Mouse (Mus musculus) midbrain, embryonic 14.5 days (tissue): ENCODE measurements around the gene Rnf123. TPM values are rescaled to one million over a fixed set of nuclear protein-coding genes. Genes with fewer than 3 reads are reported as not detected.

ENCODE experiments used
- ATAC-seq: fragments of 200-750 bp; cut with Nextera tagmentation; 2 replicates; pipeline ENCODE4 v1.8.0; 2017; ENCODE audit warnings: moderate number of reproducible peaks, moderate library complexity; ENCODE audit not compliant: low FRiP score, low TSS enrichment
- DNase-seq: peaks from one replicate; pipeline ENCODE4 v3.0.0-alpha.2; 2015
- H3K27ac ChIP-seq: fragments of 300-500 bp; sonication (generic); replicated peaks from 2 replicates; pipeline ENCODE4 v1.5.1; 2014; ENCODE audit warnings: mild to moderate bottlenecking, low read depth, low read length, moderate library complexity
- H3K27me3 ChIP-seq: fragments of 300-500 bp; sonication (generic); 2 replicates; pipeline ENCODE4 v1.6.1; 2014; ENCODE audit warnings: low read length, control low read depth, mixed read lengths; ENCODE audit not compliant: control insufficient read depth, insufficient read depth
- H3K36me3 ChIP-seq: fragments of 300-500 bp; sonication (generic); 2 replicates; pipeline ENCODE4 v1.6.1; 2014; ENCODE audit warnings: low read length, control low read depth; ENCODE audit not compliant: control insufficient read depth, insufficient read depth
- H3K4me1 ChIP-seq: fragments of 300-500 bp; sonication (generic); 2 replicates; pipeline ENCODE4 v1.6.1; 2014; ENCODE audit warnings: mild to moderate bottlenecking, antibody characterized with exemption, low read length, control low read depth; ENCODE audit not compliant: control insufficient read depth, insufficient read depth
- H3K4me2 ChIP-seq: fragments of 300-500 bp; sonication (generic); 2 replicates; pipeline ENCODE4 v1.6.1; 2014; ENCODE audit warnings: mild to moderate bottlenecking, low read length, moderate library complexity
- H3K4me3 ChIP-seq: fragments of 300-500 bp; sonication (generic); replicated peaks from 2 replicates; pipeline ENCODE4 v1.5.1; 2014; ENCODE audit warnings: low read depth, low read length
- H3K9ac ChIP-seq: fragments of 300-500 bp; sonication (generic); replicated peaks from 2 replicates; pipeline ENCODE4 v1.6.1; 2014; ENCODE audit warnings: mild to moderate bottlenecking, low read length, moderate library complexity
- H3K9me3 ChIP-seq: fragments of 300-500 bp; sonication (generic); 2 replicates; pipeline ENCODE4 v1.6.1; 2016; ENCODE audit warnings: low read length, control low read depth, mixed read lengths; ENCODE audit not compliant: control insufficient read depth
- WGBS: fragments of 180-500 bp; shearing (Covaris S2); extraction: QIAGEN DNeasy Blood & Tissue Kit; methylation state at CpG from one replicate; pipeline ENCODE4 v1.1.7; 2014; 5-methylcytosine and 5-hydroxymethylcytosine counted together
- polyA plus RNA-seq: library from polyadenylated mRNA; unstranded; fragments of >200 nt; fragmentation: Nextera tagmentation; extraction: Ambion mirVana; gene quantifications from 2 replicates; pipeline ENCODE4 v1.2.1, GENCODE M21; 2014

The Rnf123 gene
- polyA plus RNA-seq, 1 experiment from 2014 or later: 54.8 TPM

- no peaks in the 10 kb centered on the region for H3K9me3 ChIP-seq
- peak overlapping the region; percentile 67; the same call in 1 of the 2 replicates for H3K27ac ChIP-seq
- peak; percentile 9; the same call in 1 of the 2 replicates for ATAC-seq
- DNase-seq: peak; percentile 31
- H3K4me1 ChIP-seq: peaks cover 11% of the 10 kb centered on the region; the same call in 1 of the 2 replicates
- H3K27me3 ChIP-seq: no peaks in the 10 kb centered on the region
- peaks cover 54% of the 10 kb centered on the region for H3K36me3 ChIP-seq
- peak overlapping the region; percentile 70; the same call in 1 of the 2 replicates for H3K9ac ChIP-seq
- peak overlapping the region; percentile 53 for H3K4me3 ChIP-seq
- WGBS: under 1% methylated on average over 16 of the region's 16 CpGs
- H3K4me2 ChIP-seq: peak overlapping the region; percentile 90
Measured at GRCm38 (mm10) chr9:108094998-108095411, 11.9 kb upstream of the Rnf123 start.

DNA sequence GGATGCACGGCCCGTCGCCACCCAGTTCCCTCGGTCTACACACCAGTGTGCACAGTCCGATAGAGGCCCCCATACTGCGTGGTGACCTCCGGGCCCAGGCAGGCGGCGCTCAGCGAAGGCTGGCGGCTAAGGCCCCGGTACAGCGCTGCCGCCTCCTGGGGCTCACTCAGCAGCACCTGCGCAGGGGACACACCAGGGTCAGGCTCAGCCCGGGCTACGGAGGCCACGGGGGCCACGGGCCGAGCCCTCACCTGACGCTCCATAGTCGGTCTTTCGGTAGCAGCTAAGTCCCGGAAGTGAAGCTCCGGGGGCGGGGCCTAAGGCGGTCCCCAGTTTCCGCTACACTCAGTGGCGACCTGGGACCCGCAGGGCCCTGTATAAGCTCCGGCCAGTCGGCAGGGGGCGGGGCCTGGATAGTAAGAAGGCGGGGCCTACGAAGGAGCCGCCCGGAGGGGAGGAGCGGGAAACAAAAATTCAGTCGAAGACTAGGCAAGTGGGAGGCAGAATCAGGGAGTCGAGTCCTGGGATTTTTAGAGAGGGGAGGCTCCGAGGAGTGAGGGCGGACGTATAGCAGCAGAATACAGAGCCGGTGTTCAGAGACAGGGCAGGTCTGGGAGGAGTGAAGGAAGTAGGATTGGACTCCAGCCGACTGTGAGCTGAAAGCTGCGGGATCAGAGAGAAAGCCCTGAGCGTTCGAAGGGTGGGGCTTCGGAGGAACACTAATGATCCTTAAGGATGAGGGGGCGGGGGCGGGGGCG, 11.2 kb upstream of the Rnf123 start, which contains the start of gene Apeh:
Gene Apeh (minus strand): TSS at position 423 of the 758 bp plus-strand sequence.
- WGBS: under 1% methylated on average over 52 of the region's 52 CpGs
- peak within 1 kb of the TSS; percentile 67 for H3K27ac ChIP-seq

GRCm38 (mm10) chr9:108093586-108093985, 10.4 kb upstream of the Rnf123 start:
- no peaks in the 10 kb centered on the region for H3K9me3 ChIP-seq
- peak overlapping the region; percentile 67 for H3K27ac ChIP-seq
- no peaks in the 10 kb centered on the region for H3K27me3 ChIP-seq
- peaks cover 54% of the 10 kb centered on the region for H3K36me3 ChIP-seq
- peak overlapping the region; percentile 70 for H3K9ac ChIP-seq
- peak overlapping the region; percentile 90 for H3K4me2 ChIP-seq
- ATAC-seq: no peak
- peaks cover 11% of the 10 kb centered on the region; the same call in 1 of the 2 replicates for H3K4me1 ChIP-seq
- DNase-seq: no peak
- peak overlapping the region; percentile 53 for H3K4me3 ChIP-seq
- WGBS: 75% methylated on average over 10 of the region's 10 CpGs

More for the DNA sequence above, 11.2 kb upstream of the Rnf123 start, which contains the start of gene Apeh:
- H3K4me3 ChIP-seq: peak within 1 kb of the TSS; percentile 53
- peak within 1 kb of the TSS; percentile 70 for H3K9ac ChIP-seq
- H3K27me3 ChIP-seq: no peaks in the 10 kb centered on the region
- H3K9me3 ChIP-seq: no peaks in the 10 kb centered on the region
- peaks cover 11% of the 10 kb centered on the region; the same call in 1 of the 2 replicates for H3K4me1 ChIP-seq
- ATAC-seq: peak; percentile 92
- H3K36me3 ChIP-seq: peaks cover 54% of the 10 kb centered on the region
- H3K4me2 ChIP-seq: peak within 1 kb of the TSS; percentile 90
- DNase-seq: peak; percentile 93

DNA sequence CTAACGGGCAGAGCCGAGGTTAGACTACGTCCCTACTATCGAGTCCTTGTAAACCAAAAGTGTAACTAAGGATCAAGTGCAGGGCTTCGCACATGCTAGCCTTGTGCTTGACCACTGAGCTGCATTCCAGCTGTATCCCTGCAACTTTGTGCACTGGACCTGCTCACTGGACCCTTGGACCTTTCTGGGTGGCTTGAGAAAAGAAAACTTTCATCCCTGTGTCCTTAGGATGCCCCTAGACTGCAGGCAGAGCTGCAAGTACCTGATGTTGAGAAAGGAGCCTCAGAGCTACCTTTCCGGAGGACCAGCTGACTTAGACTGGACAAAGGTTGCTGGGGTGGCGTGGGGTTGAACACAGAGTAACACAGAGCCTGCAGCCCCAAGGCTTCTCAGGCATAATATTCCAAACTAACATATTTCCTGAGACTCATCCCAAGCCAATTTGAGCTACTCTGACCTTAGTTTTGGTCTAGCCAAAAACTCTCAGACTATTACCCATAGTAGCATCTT, 7.5 kb upstream of the Rnf123 start:
- Histone ChIP-seq H3K36me3 (peaks cover 73% of the 10 kb centered on the region), H3K27me3 (no peaks in the 10 kb centered on the region), H3K27ac (no peak overlapping the region), H3K9ac (no peak overlapping the region), H3K4me1 (peaks cover 11% of the 10 kb centered on the region; the same call in 1 of the 2 replicates), H3K4me3 (no peak overlapping the region), H3K9me3 (no peaks in the 10 kb centered on the region), H3K4me2 (no peak overlapping the region)
- DNase-seq (no peak), ATAC-seq (no peak)
- WGBS: 96% methylated on average over 7 of the region's 7 CpGs

DNA sequence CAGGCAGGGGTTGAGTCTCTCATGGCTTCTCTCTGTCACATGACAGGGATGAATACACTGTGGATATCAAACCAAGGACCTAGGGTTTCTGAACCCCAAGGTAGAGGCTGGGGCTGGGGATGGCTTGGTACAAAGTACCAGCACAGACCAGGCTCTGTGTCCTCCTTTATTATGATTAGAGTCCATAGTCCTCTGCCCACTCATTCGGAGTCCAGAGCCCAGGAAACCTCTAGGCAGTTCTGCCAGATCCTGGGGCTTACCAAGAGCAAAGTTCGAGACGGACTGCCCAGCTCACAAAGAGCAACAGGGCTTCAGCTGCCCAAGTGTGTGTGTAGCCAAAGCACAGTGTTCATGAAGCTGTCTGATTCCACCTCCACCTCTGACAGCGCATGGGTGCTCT, 2.1 kb upstream of the Rnf123 start:
- WGBS: 95% methylated on average over 4 of the region's 4 CpGs
- no peak overlapping the region for H3K4me3 ChIP-seq
- H3K9ac ChIP-seq: no peak overlapping the region; the same call in 1 of the 2 replicates
- H3K36me3 ChIP-seq: peaks cover 62% of the 10 kb centered on the region
- no peaks in the 10 kb centered on the region for H3K9me3 ChIP-seq
- no peak overlapping the region for H3K4me2 ChIP-seq
- no peak overlapping the region for H3K27ac ChIP-seq
- H3K4me1 ChIP-seq: no peaks in the 10 kb centered on the region
- no peak for DNase-seq
- H3K27me3 ChIP-seq: peaks cover 23% of the 10 kb centered on the region
- ATAC-seq: no peak

DNA sequence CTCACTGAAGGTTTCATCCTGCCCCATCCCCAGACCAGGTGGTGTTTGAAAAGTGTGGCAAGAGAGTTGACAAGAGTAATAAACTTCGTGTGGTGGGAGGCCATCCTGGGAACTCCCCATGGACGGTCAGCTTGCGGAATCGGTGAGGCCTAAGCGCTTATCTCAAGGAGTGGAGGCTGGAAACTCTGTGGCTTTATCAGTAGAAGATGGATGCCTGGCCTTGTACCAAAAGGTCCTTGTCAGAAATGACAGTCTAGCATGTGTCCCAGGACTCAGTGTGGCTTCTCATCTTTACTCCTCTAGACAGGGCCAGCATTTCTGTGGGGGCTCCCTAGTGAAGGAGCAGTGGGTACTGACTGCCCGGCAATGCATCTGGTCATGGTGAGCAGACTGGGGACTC, 415 bp upstream of the Rnf123 start:
- H3K4me1 ChIP-seq: peaks cover 7% of the 10 kb centered on the region
- H3K27ac ChIP-seq: no peak overlapping the region
- H3K9me3 ChIP-seq: no peaks in the 10 kb centered on the region
- peaks cover 45% of the 10 kb centered on the region for H3K36me3 ChIP-seq
- peaks cover 23% of the 10 kb centered on the region for H3K27me3 ChIP-seq
- no peak overlapping the region for H3K4me2 ChIP-seq
- H3K4me3 ChIP-seq: no peak overlapping the region
- 88% methylated on average over 6 of the region's 6 CpGs for WGBS
- DNase-seq (no peak), ATAC-seq (no peak)
- H3K9ac ChIP-seq: no peak overlapping the region

- DNase-seq (peak; percentile 5), ATAC-seq (no peak)
- 8% methylated on average over 19 of the region's 19 CpGs for WGBS
- Histone ChIP-seq H3K36me3 (peaks cover 35% of the 10 kb centered on the region), H3K27me3 (peaks cover 23% of the 10 kb centered on the region), H3K9ac (peak overlapping the region; percentile 12; the same call in 1 of the 2 replicates), H3K4me1 (peaks cover 15% of the 10 kb centered on the region), H3K4me2 (peak overlapping the region; percentile 29; the same call in 1 of the 2 replicates), H3K4me3 (no peak overlapping the region), H3K27ac (no peak overlapping the region), H3K9me3 (no peaks in the 10 kb centered on the region)
Measured at GRCm38 (mm10) chr9:108082549-108082948, 597 bp downstream of the Rnf123 start.

DNA sequence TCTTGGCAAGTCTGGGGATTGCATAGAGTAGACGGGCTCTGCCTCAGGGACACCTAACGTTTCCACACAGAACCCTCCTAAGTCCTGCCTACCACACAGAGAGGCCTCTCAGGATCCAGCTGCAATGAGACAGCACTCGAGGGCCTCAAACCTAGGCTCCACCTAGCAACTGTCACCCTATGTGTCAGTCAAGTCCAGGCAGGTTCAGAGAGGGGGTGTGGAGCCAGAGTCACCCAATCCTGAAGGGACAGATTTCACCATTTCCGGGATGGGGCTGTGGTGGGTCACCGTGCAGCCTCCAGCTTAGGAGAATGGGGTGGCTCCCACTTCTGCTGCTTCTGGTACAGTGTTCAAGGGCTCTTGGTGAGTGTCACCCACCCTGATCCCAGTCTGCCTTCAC, 3.0 kb downstream of the Rnf123 start, which contains the start of gene Mst1:
Gene Mst1 (plus strand): TSS at position 269 of the 400 bp plus-strand sequence.
- Histone ChIP-seq H3K27me3 (peaks cover 23% of the 10 kb centered on the region), H3K4me3 (peak within 1 kb of the TSS; percentile 86), H3K36me3 (peaks cover 14% of the 10 kb centered on the region), H3K4me1 (peaks cover 15% of the 10 kb centered on the region), H3K9ac (peak within 1 kb of the TSS; percentile 92), H3K4me2 (peak within 1 kb of the TSS; percentile 90), H3K9me3 (no peaks in the 10 kb centered on the region), H3K27ac (no peak within 1 kb of the TSS)
- ATAC-seq: no peak
- 82% methylated on average over 5 of the region's 5 CpGs for WGBS
- DNase-seq: no peak
